Mouse (Mus musculus): Measurements from ENCODE around the gene Sp1.

- TF ChIP-seq TAL1 (IDR thresholded peaks at IDR 0.05; ENCODE audit: low read length) (no peak), GATA1 (IDR thresholded peaks at IDR 0.05; ENCODE audit: low read length) (no peak)
Measured at GRCm38 (mm10) chr15:102369972-102370371, 36.0 kb upstream of the Sp1 start.

Measured in erythroblast, embryonic 14.5 days (primary cell).